In genomic region chr3:55571552-55572296, GRCm38 (mm10) we compare ENCODE assay signal across 10 mouse cellular contexts.
DNase-seq lines count a peak whose midpoint lies in the region; ATAC-seq lines count a peak whose summit lies in the region.
"Had no signal": no experiment of that assay in that cellular context is flagged by ENCODE, and none has a peak within 500 bp of the region (broad histone marks: within the 10 kb centered on the region; RNA-seq: fewer than 3 reads in every experiment).

No protein-coding gene starts in this region.

- peak overlapping the region; percentile 47; the same call in 1 of the 2 replicates for H3K27ac ChIP-seq in brown adipose tissue, adult 24 weeks (replicated peaks; ENCODE audit: low read depth, low read length)
- peak overlapping the region; percentile 77 for H3K27ac ChIP-seq in midbrain, embryonic 13.5 days
- H3K27ac ChIP-seq: macrophage had no signal

- peak; percentile 12 to 52 for DNase-seq in layer of hippocampus, adult 18-20 months (ENCODE audit: low spot score in 2 of 2)
- no peak for DNase-seq in layer of hippocampus, postnatal 10 days (ENCODE audit: low spot score in 2 of 2)
- peak; percentile 21 to 51 for DNase-seq in heart, postnatal 14 days
- DNase-seq in ovary, postnatal 10 days (ENCODE audit: low spot score), result no peak
- no peak for DNase-seq in retina, embryonic 14.5 days (ENCODE audit: low spot score)

- H3K27me3 ChIP-seq in midbrain, embryonic 13.5 days, result no peaks in the 10 kb centered on the region
- H3K27me3 ChIP-seq: Patski had no signal

- H3K36me3 ChIP-seq in midbrain, embryonic 13.5 days, result no peaks in the 10 kb centered on the region

- no peaks in the 10 kb centered on the region for H3K9me3 ChIP-seq in midbrain, embryonic 13.5 days

- ATAC-seq in midbrain, embryonic 13.5 days, result peak; percentile 75
- ATAC-seq in CD4-positive, CD25-positive, alpha-beta regulatory T cell, adult 4 months, result no peak
- ATAC-seq: Patski had no signal

- H3K4me3 ChIP-seq in brown adipose tissue, adult 24 weeks (ENCODE audit: insufficient read depth, low read depth, low read length), result no peak overlapping the region
- H3K4me3 ChIP-seq in midbrain, embryonic 13.5 days (replicated peaks), result no peak overlapping the region

- peak overlapping the region; percentile 34 for H3K4me2 ChIP-seq in midbrain, embryonic 13.5 days (replicated peaks)

- H3K4me1 ChIP-seq in brown adipose tissue, adult 24 weeks (ENCODE audit: control insufficient read depth, insufficient read depth, insufficient read length, low read length), result peaks cover 2% of the 10 kb centered on the region; the same call in 1 of the 2 replicates
- peaks cover 21% of the 10 kb centered on the region for H3K4me1 ChIP-seq in midbrain, embryonic 13.5 days (replicated peaks)

- 30% methylated on average over 11 of the region's 11 CpGs for WGBS in midbrain, embryonic 13.5 days

- H3K9ac ChIP-seq in midbrain, embryonic 13.5 days (replicated peaks), result 0 out of 2 replicates have a peak overlapping the region, but pooled peaks have one; percentile 19

- intact Hi-C loops in heart, postnatal 14 days (cut with DNase I), result no loop called here

Comparison
In these comparisons a context has a peak if more than half of its experiments do, and no peak if none do; other contexts are left out.
1. DNase-seq: peak in layer of hippocampus, adult 18-20 months (2 of 2) and heart, postnatal 14 days (2 of 2); none in layer of hippocampus, postnatal 10 days (0 of 2), ovary, postnatal 10 days (single experiment) and retina, embryonic 14.5 days (single experiment).